Mouse (Mus musculus) cerebellum, postnatal 36 days (tissue): ENCODE results near the gene Nkg7.
"Not testable (repeated sequence)": the region's sequence is repeated elsewhere in the genome, so short reads cannot be mapped to it uniquely, and the experiment has no call there.

Experiments used
- DNase-seq, 2 experiments: peaks; one replicate each; pipeline ENCODE4 v3.0.0; 2021 to 2022; ENCODE audit warnings: mixed read lengths in 2 of 2

Gene Nkg7

GRCm38 (mm10) chr7:43436341-43437255 is at the start of gene Nkg7:
Gene Nkg7, plus strand, starts transcription at chr7:43437073.
- no peak for DNase-seq

GRCm38 (mm10) chr7:43392349-43393121 is 44.3 kb upstream of the Nkg7 start:
- no peak for DNase-seq

- no peak for DNase-seq
Observed at GRCm38 (mm10) chr7:43399501-43399900, 37.4 kb upstream of the Nkg7 start.

GRCm38 (mm10) chr7:43402718-43403117 is 34.2 kb upstream of the Nkg7 start:
- no peak for DNase-seq

GRCm38 (mm10) chr7:43407573-43407972 is 29.3 kb upstream of the Nkg7 start:
- DNase-seq: no peak

- DNase-seq: no peak
Observed at GRCm38 (mm10) chr7:43408131-43408553, 28.7 kb upstream of the Nkg7 start, which contains the start of gene Siglecg. Gene Siglecg, plus strand, starts transcription at chr7:43408204.

- DNase-seq: no peak
Observed at GRCm38 (mm10) chr7:43409084-43409483, 27.8 kb upstream of the Nkg7 start.

GRCm38 (mm10) chr7:43411724-43412123 is 25.1 kb upstream of the Nkg7 start:
- DNase-seq: not testable (repeated sequence)

GRCm38 (mm10) chr7:43417298-43417697 is 19.6 kb upstream of the Nkg7 start:
- no peak for DNase-seq

- DNase-seq: peak; percentile 84
Observed at GRCm38 (mm10) chr7:43422995-43423617, 13.8 kb upstream of the Nkg7 start.

GRCm38 (mm10) chr7:43423991-43424625 is 12.8 kb upstream of the Nkg7 start:
- DNase-seq: no peak

- no peak for DNase-seq
Observed at GRCm38 (mm10) chr7:43427406-43427805, 9.5 kb upstream of the Nkg7 start, which contains the start of gene Lim2. Gene Lim2, plus strand, starts transcription at chr7:43427670.

- DNase-seq: no peak
Observed at GRCm38 (mm10) chr7:43429500-43429899, 7.4 kb upstream of the Nkg7 start.

GRCm38 (mm10) chr7:43432891-43433290 is 4.0 kb upstream of the Nkg7 start:
- DNase-seq: no peak

GRCm38 (mm10) chr7:43434676-43435075 is 2.2 kb upstream of the Nkg7 start:
- DNase-seq: no peak

GRCm38 (mm10) chr7:43438611-43439010 is 1.7 kb downstream of the Nkg7 start:
- DNase-seq: no peak

- no peak for DNase-seq
Observed at GRCm38 (mm10) chr7:43440482-43440881, 3.6 kb downstream of the Nkg7 start, which contains the start of gene Cldnd2. Gene Cldnd2, plus strand, starts transcription at chr7:43440782.

GRCm38 (mm10) chr7:43441071-43441470 is 4.2 kb downstream of the Nkg7 start:
- no peak for DNase-seq

GRCm38 (mm10) chr7:43442684-43443083 is 5.8 kb downstream of the Nkg7 start:
- no peak for DNase-seq

- DNase-seq: peak; percentile 48 to 49
Observed at GRCm38 (mm10) chr7:43443126-43443916, 6.4 kb downstream of the Nkg7 start.

GRCm38 (mm10) chr7:43443917-43444293 is 7.0 kb downstream of the Nkg7 start, which contains the start of the genes Etfb and Gm45233:
Gene Etfb, plus strand, starts transcription at chr7:43444083.
Gene Gm45233, plus strand, starts transcription at chr7:43444128.
- DNase-seq: peak; percentile 93 to 94
